Mouse (Mus musculus): ENCODE results near the gene Ces1a.

Gene Ces1a

DNA sequence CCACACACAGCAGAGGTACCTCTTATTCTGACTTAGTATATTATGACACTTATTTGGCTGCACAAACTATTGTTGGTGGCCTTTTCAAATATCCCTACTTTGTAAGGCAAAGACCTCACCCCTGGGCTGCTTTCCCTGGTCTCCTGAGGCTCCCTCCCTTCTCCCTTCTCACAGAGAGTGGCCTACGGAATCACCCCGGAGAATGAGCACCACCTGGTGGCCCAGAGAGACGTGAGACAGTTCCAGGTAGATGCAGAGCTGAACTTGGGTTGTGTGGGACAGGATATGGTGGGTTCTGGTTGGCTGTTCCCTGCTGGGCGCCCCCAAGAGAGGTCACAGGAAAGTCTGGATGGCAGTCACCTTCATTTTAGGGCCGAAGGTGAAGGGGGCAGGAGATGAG is 51.2 kb downstream of the Ces1a start:
- in situ Hi-C loops (cut with MboI, MseI): no loop called here

DNA sequence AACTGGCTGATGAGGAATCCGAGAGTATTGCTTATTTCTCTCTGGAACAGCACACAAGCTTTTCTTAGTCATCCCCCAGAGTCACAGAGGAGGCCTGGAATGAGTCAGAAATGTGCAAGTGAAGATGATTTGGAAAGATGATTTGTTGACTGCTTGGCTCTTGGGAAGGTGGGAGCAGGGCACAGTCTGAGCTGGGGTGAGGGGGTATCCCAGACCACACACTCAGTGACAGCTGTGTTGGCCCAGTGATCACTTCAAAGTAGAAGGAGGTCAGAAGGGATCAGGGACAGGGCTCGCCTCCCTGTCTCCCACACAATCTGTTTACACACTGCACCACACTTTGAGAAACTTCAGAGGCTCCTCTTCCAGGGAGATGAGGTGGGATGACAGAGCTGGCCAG is 63.6 kb downstream of the Ces1a start:
- in situ Hi-C loops (cut with MboI, MseI): no loop called here

DNA sequence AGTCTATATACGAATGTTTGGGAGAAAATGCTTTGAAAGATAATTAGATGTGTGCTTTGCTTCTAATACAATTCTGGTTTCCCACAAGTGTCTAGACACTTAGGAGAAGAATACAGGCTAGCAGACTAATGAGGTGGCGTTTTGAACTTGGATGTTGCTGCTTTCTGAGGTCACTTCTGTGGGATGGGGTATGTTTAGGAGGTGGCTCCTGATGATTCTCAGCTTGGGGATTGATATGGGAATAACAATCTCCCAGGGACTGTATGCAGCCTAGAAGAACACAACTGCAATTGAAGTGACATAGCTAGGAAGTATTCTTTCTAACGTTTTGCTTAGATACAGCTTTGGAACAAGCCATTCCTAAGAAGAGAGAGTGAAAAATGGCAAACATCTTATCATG is 65.5 kb downstream of the Ces1a start:
- in situ Hi-C loops (cut with MboI, MseI): no loop called here

DNA sequence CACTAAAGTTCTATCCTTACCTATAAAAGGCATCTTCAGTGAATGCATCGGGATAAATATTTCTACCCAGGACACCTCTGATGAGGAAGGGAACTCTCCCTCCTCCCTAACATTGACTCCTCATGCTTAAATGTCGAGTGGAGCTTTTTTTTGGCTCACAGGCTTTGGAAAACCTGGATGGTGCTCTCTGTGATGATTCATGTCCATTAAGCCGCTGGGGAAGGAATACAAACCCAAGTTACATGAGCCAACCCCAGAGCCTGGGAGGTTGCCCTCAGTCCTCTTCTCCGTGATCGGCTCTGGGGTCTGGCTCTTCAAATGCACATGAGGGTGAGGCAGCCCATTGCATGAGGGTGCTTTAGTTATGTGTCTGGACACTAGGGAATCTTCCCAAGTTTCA is 71.3 kb downstream of the Ces1a start:
- in situ Hi-C loops (cut with MboI, MseI): no loop called here

DNA sequence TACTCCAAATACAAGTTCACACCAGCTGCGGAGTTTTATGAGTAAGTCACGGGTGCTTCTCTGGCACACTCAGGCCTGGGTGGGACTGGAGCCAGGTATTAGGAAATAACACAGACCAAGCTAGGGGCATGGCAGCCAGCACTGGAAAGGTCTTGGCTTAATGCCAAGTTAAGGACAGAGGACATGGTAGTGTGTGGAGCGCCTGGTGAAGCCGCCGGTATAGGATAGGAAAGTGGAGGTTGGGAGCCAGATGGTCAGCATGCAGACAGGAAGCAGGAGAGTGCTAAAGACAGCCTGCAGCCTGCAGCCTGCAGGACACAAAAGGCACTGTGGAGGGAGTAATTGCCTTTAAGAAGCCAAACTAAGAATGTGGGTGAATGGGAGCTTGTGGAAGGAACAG is 75.0 kb downstream of the Ces1a start:
- in situ Hi-C loops (cut with MboI, MseI): no loop called here
